Mouse (Mus musculus) telencephalon, adult 2 months (tissue): ENCODE results near the gene Gas6.

Source experiments
- DNase-seq: peaks from one replicate; pipeline ENCODE4 v3.0.0-alpha.2; 2011; ENCODE audit warnings: low read depth, low spot score

The Gas6 gene

DNA sequence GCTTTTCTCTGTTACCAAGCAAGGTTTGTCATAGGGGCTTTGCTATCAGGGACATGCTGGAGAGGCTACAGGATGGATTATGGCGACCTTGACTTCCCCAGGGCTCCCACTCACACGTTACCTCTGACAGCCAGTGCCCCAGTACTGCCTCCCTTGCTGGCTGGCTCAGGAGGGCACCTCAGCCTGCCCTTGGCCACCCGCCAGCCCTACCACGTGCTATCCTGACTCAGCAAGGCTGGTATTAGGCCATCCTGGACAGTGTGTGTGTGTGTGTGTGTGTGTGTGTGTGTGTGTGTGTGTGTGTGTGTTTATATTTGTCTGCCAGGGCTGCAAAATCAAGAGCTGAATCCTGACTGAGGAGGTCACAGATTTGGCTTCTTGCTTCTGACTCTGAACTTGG, 12.6 kb upstream of the Gas6 start:
- DNase-seq = no peak

DNA sequence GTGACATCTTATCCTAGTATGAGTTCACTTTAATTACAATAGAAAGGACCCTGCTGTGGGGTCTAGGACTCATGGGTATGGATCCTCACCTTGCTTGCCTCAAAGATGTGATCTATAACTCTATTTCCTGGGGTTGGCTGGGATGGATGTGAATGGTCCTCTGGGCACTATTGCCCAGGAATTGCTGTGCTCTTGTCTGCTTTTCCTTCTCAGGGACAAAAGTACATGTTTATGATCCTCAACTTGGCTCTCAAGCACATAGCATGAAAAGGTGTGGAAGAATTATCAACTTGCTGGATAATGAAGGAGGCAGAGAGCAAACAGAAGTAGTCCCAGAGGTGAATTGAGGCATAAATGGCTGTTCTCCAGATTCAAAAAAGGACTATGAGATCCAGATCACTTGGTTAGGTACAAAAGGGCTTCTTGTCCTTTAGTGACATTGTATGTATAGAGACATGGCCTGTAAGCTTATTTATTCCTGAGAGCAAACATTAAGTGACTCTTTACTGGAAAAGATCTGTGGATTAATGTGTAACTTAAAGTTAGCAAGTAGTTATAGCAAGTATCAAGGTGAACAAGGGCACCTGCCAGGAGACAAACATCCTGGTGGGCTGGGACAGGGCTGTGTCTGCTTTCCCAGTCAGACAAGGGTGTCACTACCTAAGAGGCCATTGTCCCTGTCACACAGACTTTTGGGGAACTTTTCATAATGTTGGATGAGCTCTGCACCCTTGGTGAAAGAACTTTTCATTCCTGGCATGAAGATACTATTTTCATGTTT, 10.8 kb upstream of the Gas6 start:
- no peak for DNase-seq

GRCm38 (mm10) chr8:13503936-13504606, 9.8 kb upstream of the Gas6 start:
- DNase-seq = peak; percentile 31

GRCm38 (mm10) chr8:13501221-13501620, 6.9 kb upstream of the Gas6 start:
- DNase-seq = no peak

- no peak for DNase-seq
These were observed 1.3 kb downstream of the Gas6 start for GRCm38 (mm10) chr8:13493011-13493410.

- DNase-seq = no peak
These were observed 1.9 kb downstream of the Gas6 start for GRCm38 (mm10) chr8:13492198-13492995.

- DNase-seq = no peak
These were observed 2.7 kb downstream of the Gas6 start for GRCm38 (mm10) chr8:13491491-13492010.

DNA sequence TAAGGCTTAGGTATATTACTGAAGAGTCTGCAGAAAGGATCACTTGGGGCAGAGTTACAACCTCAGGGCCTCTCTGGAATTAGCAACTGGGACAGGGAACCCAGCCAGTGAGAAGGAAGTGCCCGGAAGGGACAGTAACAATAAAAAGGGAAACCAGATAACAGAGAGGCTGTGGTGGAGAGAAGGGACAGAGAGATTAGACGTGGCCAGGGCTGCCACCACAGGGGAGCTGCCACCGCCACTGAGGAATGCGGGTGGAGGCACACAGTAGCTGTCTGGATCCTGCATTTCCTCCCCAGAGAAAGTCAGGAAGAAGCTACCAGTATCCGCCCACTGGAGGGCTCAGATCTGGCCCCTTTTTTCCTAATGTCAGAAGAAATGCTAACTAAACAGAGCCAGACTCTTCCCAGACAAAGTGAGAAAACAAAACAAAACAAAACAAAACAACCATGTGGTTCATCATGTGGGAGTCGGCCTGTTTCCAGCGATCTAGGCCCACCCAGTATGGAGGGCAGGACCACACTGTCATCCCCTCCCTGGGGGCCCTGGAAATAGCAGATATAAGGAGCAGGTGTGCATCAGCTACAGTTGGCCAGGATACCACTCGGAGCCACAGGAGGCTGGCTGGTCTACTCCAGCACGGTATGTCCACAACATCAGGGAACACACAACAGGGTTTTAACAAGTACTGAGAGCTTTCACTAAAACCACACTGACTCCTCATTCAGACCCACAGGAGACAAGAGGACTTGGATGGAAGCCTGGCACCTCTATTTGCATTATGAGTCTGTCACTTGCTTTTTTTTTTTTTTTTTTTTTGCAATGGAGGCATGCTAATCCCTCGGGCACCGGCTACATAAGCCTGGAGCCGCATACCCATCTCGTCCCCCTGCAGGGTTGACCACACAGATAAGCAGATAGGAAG, 4.0 kb downstream of the Gas6 start:
- no peak for DNase-seq

DNA sequence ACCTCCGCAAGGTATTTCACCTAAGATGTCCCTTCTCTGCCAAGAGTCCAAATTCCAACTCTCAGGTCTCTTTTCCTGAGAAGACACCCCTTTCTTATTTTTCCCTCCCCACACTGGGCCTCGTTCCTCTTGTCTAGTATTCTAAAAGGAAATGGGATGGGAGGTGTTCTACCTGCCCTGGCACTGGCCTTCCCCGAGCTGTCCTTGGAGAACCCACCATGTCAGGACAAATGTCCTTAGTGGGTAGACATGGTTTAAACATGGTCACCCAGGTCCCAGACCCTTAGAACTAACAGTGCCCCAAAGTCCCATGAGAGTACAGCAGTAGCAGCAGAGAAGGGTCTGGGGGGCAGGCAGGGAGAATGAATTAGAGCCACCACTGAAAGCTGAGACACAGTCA, 4.9 kb downstream of the Gas6 start:
- DNase-seq = no peak

DNA sequence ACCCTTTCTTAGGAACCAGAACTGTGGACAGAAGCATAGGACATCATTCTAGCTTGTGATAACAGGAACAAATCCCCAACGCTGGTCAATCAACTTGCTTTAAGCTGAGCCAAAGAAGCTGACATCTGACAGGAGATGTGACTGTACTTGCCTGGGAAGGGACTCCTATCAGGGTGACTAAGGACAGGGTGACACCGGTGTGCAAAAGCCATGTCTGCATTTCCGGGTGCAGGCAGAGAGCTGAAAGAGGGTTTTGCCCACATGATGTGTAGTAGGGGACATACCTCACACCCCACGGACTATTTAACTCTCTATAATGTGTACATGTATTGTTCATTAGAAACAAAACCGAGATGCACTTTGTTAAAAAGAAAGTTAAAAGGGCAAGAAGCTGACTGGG, 11.1 kb downstream of the Gas6 start:
- no peak for DNase-seq

GRCm38 (mm10) chr8:13482101-13482801, 12.0 kb downstream of the Gas6 start:
- DNase-seq = no peak

DNA sequence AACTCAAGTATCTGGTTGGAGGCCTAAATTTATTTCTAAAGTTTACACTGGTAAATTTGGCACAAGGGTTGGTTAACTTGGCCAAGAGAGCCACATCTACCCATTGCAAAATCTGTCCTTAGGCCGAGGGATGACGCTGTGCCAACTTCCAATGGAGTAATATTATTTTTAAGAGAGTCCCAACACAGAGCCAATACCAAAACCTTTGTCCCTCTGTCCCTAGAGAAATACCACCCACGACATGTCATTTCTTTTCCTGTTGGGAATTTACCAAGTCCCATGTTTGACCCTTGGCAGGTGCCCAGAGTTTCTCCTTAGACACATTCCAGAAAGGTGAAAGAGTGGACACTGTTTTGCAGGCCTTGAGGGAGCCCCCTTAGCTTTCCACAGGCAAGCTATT, 12.7 kb downstream of the Gas6 start:
- no peak for DNase-seq

- DNase-seq = no peak
These were observed 13.2 kb downstream of the Gas6 start for GRCm38 (mm10) chr8:13481089-13481554.

DNA sequence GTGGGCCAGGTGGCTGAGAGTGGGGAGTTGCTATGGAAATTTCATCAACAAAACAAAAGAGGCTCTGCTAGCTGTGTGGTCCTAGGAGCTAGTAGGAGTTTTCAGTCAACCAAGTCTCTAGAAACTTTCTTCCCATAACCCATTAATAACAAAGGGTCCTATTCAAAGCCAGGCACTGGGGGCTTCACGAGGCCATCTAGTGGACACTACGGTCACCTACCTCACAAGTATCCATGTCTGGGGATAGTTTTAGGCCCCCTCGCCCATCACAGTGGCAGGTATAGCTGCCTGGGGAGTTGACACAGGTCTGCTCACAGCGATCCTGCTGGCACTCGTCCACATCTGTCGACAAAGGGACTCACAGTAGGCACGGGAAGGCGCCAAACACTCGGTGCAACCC, 18.4 kb downstream of the Gas6 start:
- DNase-seq = no peak

- DNase-seq = no peak
These were observed 22.0 kb downstream of the Gas6 start for GRCm38 (mm10) chr8:13472284-13472683.

- no peak for DNase-seq
These were observed 22.8 kb downstream of the Gas6 start for GRCm38 (mm10) chr8:13471484-13471883.

GRCm38 (mm10) chr8:13468737-13469136, 25.6 kb downstream of the Gas6 start:
- DNase-seq = no peak

DNA sequence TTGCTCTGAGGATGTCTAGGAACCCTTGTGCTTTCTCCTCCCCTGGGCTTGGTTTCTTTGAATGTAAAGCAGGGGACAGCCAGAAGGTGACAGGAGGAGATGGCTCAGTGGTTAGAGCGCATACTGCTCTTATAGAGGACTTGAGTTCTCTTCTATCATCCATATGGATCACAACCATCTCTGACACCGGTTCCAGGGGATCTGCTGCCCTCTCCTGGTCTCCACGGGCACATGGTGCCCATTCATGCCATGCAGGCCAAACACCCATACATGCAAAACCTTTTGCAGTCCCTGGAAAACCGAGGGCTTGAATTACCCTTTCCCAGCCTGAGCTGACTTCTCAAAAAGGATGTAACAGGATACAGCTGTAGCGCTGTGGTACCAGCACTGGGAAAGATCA, 27.3 kb downstream of the Gas6 start:
- no peak for DNase-seq

GRCm38 (mm10) chr8:13465324-13465723, 29.0 kb downstream of the Gas6 start:
- DNase-seq = no peak

GRCm38 (mm10) chr8:13462392-13462791, 31.9 kb downstream of the Gas6 start:
- DNase-seq = no peak
